Mouse (Mus musculus) CH12.LX (cell line): ENCODE results near the gene Csf1. TPM values are rescaled to one million over a fixed set of nuclear protein-coding genes. Genes with fewer than 3 reads are reported as not detected.

Experiments
- DNase-seq: peaks from one replicate; pipeline ENCODE4 v3.0.0-alpha.2; 2013; ENCODE audit errors: extremely low read depth
- H3K27ac ChIP-seq: 2 replicates; pipeline ENCODE4 v1.5.1; 2012; ENCODE audit warnings: low read depth, mild to moderate bottlenecking, control low read depth, moderate library complexity; ENCODE audit not compliant: insufficient read depth
- H3K27me3 ChIP-seq: replicated peaks from 2 replicates; pipeline ENCODE3; 2012; ENCODE audit warnings: inconsistent platforms
- H3K36me3 ChIP-seq, 2 experiments: replicated peaks in 1 of 2; 2 replicates each; pipeline versions ENCODE3 to v1.6.1; 2012; ENCODE audit warnings: inconsistent platforms in 1 of 2, low read length in 1 of 2, mild to moderate bottlenecking in 1 of 2, mixed read lengths in 1 of 2, moderate library complexity in 1 of 2; ENCODE audit not compliant: control insufficient read depth in 1 of 2, insufficient read depth in 1 of 2
- H3K4me1 ChIP-seq, 2 experiments: 2 replicates each; pipeline ENCODE4 v1.6.1; 2012; ENCODE audit warnings: inconsistent platforms in 1 of 2, moderate library complexity in 1 of 2; ENCODE audit not compliant: insufficient read depth in 2 of 2, control insufficient read depth in 1 of 2
- H3K4me2 ChIP-seq: 2 replicates; pipeline ENCODE4 v1.6.1; 2012; ENCODE audit warnings: low read depth, mild to moderate bottlenecking, control low read depth; ENCODE audit not compliant: poor library complexity, insufficient read depth, severe bottlenecking
- H3K4me3 ChIP-seq, 3 experiments: fragments of 150-350 bp in 1 of 3; sonication (generic) in 1 of 3; replicated peaks in 1 of 3; 2 replicates each; pipeline versions ENCODE3 to v1.5.1; 2011 to 2012; ENCODE audit warnings: low read depth in 2 of 3, low read length in 2 of 3, mild to moderate bottlenecking in 2 of 3, moderate library complexity in 2 of 3, control low read depth in 1 of 3, improper control_type of control experiment in 1 of 3, inconsistent platforms in 1 of 3, mixed read lengths in 1 of 3; ENCODE audit not compliant: poor library complexity in 1 of 3
- H3K79me2 ChIP-seq: replicated peaks from 2 replicates; pipeline ENCODE4 v1.6.1; 2012; ENCODE audit warnings: mild to moderate bottlenecking, moderate library complexity; ENCODE audit not compliant: control insufficient read depth, poor library complexity, insufficient read depth, severe bottlenecking; ENCODE audit errors: extremely low read depth
- H3K9ac ChIP-seq: 2 replicates; pipeline ENCODE4 v1.6.1; 2012; ENCODE audit warnings: low read depth, mild to moderate bottlenecking, control low read depth, moderate library complexity; ENCODE audit not compliant: insufficient read depth
- H3K9me3 ChIP-seq: replicated peaks from 2 replicates; pipeline ENCODE3; 2012; ENCODE audit warnings: low read length, inconsistent platforms, mixed read lengths
- CHD2 ChIP-seq: IDR thresholded peaks from 2 replicates; pipeline ENCODE4 v1.6.1; 2011; ENCODE audit warnings: low read length, improper control_type of control experiment
- ETS1 ChIP-seq: conservative IDR thresholded peaks from 2 replicates; pipeline ENCODE4 v1.6.1; 2012; ENCODE audit warnings: low read depth, mild to moderate bottlenecking, inconsistent platforms, low read length, improper control_type of control experiment, moderate library complexity
- JUND ChIP-seq: conservative IDR thresholded peaks from 2 replicates; pipeline ENCODE4 v1.6.1; 2011; ENCODE audit warnings: low read depth, low read length, improper control_type of control experiment
- MAFK ChIP-seq: IDR thresholded peaks from 2 replicates; pipeline ENCODE4 v1.6.1; 2011; ENCODE audit warnings: low read length, improper control_type of control experiment; ENCODE audit not compliant: insufficient replicate concordance
- MAX ChIP-seq: IDR thresholded peaks from 2 replicates; pipeline ENCODE4 v1.6.1; 2011; ENCODE audit warnings: low read length, improper control_type of control experiment
- MXI1 ChIP-seq: IDR thresholded peaks from 2 replicates; pipeline ENCODE4 v1.6.1; 2011; ENCODE audit warnings: mild to moderate bottlenecking, low read depth, low read length, improper control_type of control experiment
- NELFE ChIP-seq: IDR thresholded peaks from 2 replicates; pipeline ENCODE4 v1.6.1; 2011; ENCODE audit warnings: low read depth, low read length, improper control_type of control experiment
- POLR2AphosphoS2 ChIP-seq: IDR thresholded peaks from 2 replicates; pipeline ENCODE4 v1.6.1; 2011; ENCODE audit warnings: low read depth, low read length, improper control_type of control experiment
- SIN3A ChIP-seq: IDR thresholded peaks from 2 replicates; pipeline ENCODE4 v1.6.1; 2012; ENCODE audit warnings: low read length, improper control_type of control experiment, inconsistent platforms
- TBP ChIP-seq: conservative IDR thresholded peaks from 2 replicates; pipeline ENCODE4 v1.6.1; 2011; ENCODE audit warnings: low read depth, low read length, improper control_type of control experiment
- TCF12 ChIP-seq: IDR thresholded peaks from 2 replicates; pipeline ENCODE4 v1.6.1; 2014; ENCODE audit warnings: low read depth, mild to moderate bottlenecking, inconsistent platforms, low read length, improper control_type of control experiment
- UBTF ChIP-seq: IDR thresholded peaks from 2 replicates; pipeline ENCODE4 v1.6.1; 2012; ENCODE audit warnings: low read depth, mild to moderate bottlenecking, inconsistent platforms, low read length, improper control_type of control experiment, moderate library complexity
- ZMIZ1 ChIP-seq: IDR thresholded peaks from 2 replicates; pipeline ENCODE4 v1.6.1; 2012; ENCODE audit warnings: low read depth, mild to moderate bottlenecking, inconsistent platforms, low read length, improper control_type of control experiment
- dilution Hi-C: fragments of 300-500 bp; cut with MboI; formaldehyde crosslinking; loops from 2 replicates; pipeline ENCODE4 v1.14.3; 2020; ENCODE audit warnings: low sequenced_read_pairs; ENCODE audit not compliant: extremely low pct_unique_long_range_greater_than_20kb, extremely low pct_ligation_motif_present
- in situ Hi-C: fragments of 300-500 bp; cut with MboI; formaldehyde crosslinking; loops from 3 replicates; pipeline ENCODE4 v1.14.3; 2019; ENCODE audit warnings: low sequenced_read_pairs, low pct_ligation_motif_present, low pct_unique_long_range_greater_than_20kb, mixed read lengths
- polyA plus RNA-seq: library from polyadenylated mRNA; unstranded; fragments of >175 nt; gene quantifications from 2 replicates; pipeline ENCODE4 v1.2.1, GENCODE M21; 2012; ENCODE audit warnings: low read depth; ENCODE audit not compliant: insufficient read length
- total RNA-seq, 2 experiments: library from RNA; depleted of rRNA; stranded (reverse); fragments of 300-350 nt in 1 of 2; fragments of >200 nt in 1 of 2; gene quantifications; 2 replicates each; pipeline ENCODE4 v1.2.3; 2012 to 2014

Csf1 gene
- total and polyA plus RNA-seq, 3 experiments = 2.5 to 17.4 (median 2.9) TPM

DNA sequence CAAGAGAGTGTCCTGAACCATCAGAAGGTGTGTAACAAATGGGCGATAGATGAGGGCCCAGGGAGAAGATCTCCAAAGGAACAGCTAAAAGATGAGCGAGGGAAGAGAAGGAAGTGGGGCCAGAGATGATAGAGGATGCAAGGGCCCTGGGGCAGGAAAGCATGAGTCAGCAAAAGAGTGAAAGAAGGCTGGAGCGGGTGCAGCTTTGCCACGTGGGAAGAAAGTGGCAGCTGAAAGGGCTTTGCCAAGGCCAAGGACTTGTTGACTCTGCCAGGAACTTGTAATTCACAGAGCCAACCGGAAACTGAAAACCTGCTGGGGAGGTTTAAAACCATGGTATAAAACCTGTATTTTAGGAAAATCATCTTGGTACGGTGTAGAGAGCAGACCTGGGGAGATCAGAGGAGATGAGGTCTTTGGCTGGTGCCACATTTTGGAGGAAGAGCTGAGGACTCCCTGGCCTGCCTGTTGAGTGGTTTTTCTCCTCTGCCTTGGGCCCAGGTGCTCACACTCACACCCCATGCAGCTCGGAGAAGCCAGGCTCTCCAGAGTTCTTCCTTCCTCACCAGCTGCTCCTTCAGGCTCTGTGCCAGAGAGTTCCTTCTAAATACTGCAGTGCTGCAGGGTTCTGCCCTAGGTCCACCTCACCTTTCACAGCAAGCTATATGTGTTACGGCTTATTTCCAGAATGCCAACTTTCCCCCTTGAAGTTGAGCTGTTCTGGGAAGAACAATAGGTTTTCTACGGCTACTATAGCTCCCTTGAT lies 9.3 kb downstream of the Csf1 start:
- no peaks in the 10 kb centered on the region for H3K27me3 ChIP-seq
- no peaks in the 10 kb centered on the region for H3K79me2 ChIP-seq
- peaks cover 7 to 56% of the 10 kb centered on the region in 2 experiments for H3K4me1 ChIP-seq
- H3K27ac ChIP-seq = no peak overlapping the region
- H3K36me3 ChIP-seq = peaks cover 3 to 97% of the 10 kb centered on the region in 2 experiments
- H3K4me2 ChIP-seq = no peak overlapping the region
- in situ Hi-C loops = loop anchor here (10.0 kb wide), 1 partner anchor 46 kb away; no protein-coding TSS in a partner anchor
- no peak overlapping the region for H3K4me3 ChIP-seq
- peak; percentile 34 for DNase-seq
- no peak overlapping the region for H3K9ac ChIP-seq
- dilution Hi-C loops = no loop called here
- no peaks in the 10 kb centered on the region for H3K9me3 ChIP-seq
- TF ChIP-seq TBP (no peak), ZMIZ1 (no peak), ETS1 (0 out of 2 replicates have a peak, but pooled peaks have one; percentile 8), SIN3A (no peak), JUND (no peak), UBTF (no peak), MAFK (peak; percentile 79), POLR2AphosphoS2 (no peak), MXI1 (no peak), MAX (no peak)

DNA sequence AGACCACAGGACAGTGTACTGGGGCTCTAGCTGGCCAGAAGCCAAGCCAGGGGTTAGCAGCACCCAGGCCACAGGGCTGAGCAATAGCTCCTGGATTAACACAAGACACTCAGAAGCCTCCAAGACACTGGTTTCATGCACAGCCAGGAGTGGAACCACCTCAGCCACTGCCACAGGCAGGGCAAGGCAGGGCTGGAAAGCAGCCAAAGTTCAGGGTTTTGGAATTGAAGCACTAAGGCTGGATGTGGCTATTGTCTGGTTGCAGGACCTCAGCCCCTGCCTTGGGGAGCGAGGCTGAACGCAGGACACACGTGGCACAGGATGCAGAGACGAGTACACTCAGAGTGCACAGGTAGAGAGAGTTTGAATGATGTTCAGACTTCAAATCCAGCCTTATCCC lies 10.8 kb downstream of the Csf1 start:
- Histone ChIP-seq H3K9me3 (no peaks in the 10 kb centered on the region), H3K9ac (no peak overlapping the region), H3K4me1 (peaks cover 7 to 42% of the 10 kb centered on the region in 2 experiments), H3K36me3 (peaks cover 3 to 94% of the 10 kb centered on the region in 2 experiments), H3K4me3 (no peak overlapping the region), H3K79me2 (no peaks in the 10 kb centered on the region), H3K4me2 (no peak overlapping the region), H3K27ac (no peak overlapping the region), H3K27me3 (no peaks in the 10 kb centered on the region)
- dilution Hi-C loops (no loop called here), in situ Hi-C loops (no loop called here)
- TF ChIP-seq ETS1 (no peak), NELFE (no peak), TCF12 (no peak), CHD2 (no peak)
- DNase-seq = no peak
